Mouse (Mus musculus) adrenal gland, postnatal 25 days (tissue): ENCODE measurements around the gene Zfp989. TPM values are rescaled to one million over a fixed set of nuclear protein-coding genes. Genes with fewer than 3 reads are reported as not detected.
"Not testable (repeated sequence)": the region's sequence is repeated elsewhere in the genome, so short reads cannot be mapped to it uniquely, and the experiment has no call there.

Experiments used
- DNase-seq: peaks from one replicate; pipeline ENCODE4 v3.0.0; 2021; ENCODE audit warnings: mixed read lengths
- long read RNA-seq: library from polyadenylated mRNA; stranded (forward); transcript quantifications from one replicate; pipeline ENCODE4 v2.0.0, GENCODE M21; 2021
- total RNA-seq: library from RNA; stranded (reverse); gene quantifications from 2 replicates; pipeline ENCODE4 v1.2.3, GENCODE M21; 2021

The Zfp989 gene
- total RNA-seq, result 0.58 TPM in 1 of 2 replicates, not detected in the other
- long read RNA-seq, result 0 reads

DNA sequence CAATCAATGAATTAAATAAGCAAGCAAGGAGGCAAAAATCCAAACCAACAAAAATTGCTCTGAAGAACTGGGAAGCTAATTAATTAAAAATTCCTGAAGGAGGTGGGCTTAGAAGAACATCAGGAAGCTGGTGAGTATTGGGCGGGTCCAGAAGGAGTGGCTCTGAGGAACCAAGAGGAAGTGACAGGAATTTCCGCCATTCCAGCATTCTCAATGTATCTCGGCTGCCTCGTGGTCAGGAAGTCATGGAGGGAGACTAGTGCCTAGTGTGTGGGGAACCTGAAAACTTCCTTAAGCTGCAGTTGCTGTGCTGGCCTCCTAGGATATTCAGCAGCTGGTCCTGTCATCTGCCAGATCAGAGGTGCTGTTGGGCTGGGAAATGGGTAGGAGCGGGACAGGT lies at the start of gene Zfp989:
Gene Zfp989, plus strand, starts transcription at position 220 of the 400 bp plus-strand sequence.
- not testable (repeated sequence) for DNase-seq

DNA sequence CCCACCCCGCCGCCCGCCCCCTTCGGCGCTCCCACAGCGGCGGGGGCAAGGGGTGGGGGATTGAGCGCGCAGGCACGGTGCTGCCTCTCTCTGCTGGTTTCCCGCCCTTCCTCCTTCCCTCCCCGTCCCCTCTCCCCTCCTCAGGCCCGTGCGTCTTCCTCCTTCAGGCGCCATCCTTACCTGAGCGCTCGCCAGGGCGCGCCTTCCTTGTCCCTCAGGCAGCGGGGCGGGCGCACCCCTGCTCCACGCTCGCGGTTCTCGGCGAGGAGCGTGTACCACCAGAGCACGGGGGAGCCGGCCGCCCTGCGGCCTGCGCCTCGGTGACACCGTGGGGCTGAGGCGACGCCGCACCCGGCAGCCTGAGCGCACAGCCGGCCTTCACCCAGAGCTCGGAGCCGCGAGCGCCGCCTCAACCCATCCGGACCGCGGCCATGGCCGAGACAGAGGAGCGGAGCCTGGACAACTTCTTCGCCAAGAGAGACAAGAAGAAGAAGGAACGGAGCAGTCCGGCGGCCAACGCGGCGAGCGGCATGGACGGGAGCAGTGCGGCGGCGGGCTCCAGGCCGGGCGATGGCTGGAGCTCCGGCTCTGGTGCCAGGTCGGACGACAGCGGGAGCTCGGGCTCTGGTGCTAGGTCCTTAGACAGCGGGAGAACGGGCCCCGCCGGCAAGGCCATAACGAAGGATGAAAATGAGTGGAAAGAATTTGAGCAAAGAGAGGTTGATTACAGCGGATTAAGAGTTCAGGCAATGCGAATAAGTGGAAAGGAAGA lies 39.3 kb upstream of the Zfp989 start:
- DNase-seq, result no peak

DNA sequence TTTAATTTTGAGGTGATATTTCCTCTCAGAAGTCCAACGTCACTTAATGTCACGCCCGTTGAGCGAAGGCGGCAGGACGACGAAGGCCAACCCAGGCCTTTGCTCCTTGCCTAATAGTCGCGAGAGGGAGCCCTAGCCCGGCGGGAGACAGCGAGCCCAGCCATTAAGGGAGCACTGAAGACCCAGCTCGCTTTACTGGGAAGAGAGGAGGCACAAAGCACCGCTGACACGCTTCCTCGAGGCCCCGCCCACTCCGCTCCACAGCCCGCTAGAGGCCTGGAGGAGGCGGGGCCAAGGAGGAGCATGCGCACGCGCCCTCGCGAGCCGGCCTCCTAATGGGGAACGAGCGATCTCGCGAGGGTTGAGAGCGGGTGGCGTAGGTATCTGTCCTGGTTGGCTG lies 30.1 kb upstream of the Zfp989 start:
- DNase-seq, result not testable (repeated sequence)

DNA sequence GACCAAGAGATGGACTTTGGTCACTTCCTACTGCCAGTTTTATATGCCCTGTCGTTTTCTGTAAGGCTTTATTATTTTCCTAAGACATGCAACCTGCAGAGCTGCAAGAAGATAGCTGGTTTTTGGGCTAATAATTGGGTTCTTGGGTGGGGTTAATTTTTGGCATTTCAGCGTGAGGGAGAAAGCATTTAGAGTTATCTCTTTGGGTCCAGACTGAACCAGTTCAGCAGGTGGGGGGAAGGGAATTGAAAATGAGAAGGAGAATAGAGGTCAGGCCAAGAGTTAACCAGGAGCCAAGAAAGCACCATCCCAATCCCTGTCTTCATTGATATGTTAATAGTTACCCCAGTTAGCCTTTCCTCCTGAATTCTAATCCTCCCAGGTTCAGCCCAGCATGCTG lies 4.8 kb downstream of the Zfp989 start:
- DNase-seq, result not testable (repeated sequence)

DNA sequence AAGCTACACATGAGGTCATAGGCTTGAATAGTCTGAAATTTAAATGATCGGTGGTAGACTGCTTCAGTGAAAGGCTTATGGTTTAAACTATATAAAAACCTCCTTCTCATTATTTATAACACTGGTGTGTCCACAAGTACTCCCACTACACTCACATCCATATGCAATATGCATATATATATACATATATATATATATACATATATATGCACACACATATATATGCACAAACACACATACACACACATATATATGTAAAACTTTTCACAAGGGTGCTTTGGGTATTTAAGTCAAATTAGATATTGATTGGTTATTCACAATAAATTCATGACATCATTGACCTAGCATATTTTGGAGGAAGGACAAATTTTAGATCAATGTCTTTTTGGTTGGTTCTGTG lies 46.6 kb downstream of the Zfp989 start:
- not testable (repeated sequence) for DNase-seq

DNA sequence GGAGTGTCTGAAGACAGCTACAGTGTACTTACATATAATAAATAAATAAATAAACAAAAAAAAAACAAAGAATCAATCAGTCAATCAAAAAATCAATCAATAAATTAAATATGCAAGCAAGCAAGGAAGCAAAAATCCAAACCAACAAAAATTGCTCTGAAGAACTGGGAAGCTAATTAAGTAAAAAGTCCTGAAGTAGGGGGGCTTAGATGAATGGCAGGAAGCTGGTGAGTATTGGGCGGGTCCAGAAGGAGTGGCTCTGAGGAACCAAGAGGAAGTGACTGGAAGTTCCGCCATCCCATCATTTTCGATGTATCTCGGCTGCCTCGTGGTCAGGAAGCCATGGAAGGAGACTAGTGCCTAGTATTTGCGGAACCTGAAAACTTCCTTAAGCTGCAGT lies 49.8 kb downstream of the Zfp989 start, which contains the start of gene Rex2:
Gene Rex2, plus strand, starts transcription at position 301 of the 400 bp plus-strand sequence.
- DNase-seq, result not testable (repeated sequence)

DNA sequence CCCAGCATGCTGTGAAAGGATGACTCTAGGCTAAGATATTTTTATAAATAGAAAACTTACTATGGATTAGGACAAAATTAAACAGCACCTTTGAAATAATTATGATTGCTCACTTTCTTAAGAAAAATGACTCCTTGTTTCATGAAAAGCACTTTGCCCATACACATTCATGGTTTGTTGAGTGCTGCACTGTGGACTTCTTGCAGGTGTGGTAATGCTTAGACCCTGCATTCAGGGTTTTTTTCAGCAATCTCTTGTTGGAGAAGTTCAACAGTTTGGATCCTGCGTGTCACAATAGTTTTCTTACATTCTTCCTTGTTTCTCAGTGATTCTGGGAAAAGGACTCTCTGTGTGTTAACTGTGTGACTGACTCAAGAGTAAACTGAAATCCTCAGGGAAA lies 54.6 kb downstream of the Zfp989 start:
- not testable (repeated sequence) for DNase-seq

DNA sequence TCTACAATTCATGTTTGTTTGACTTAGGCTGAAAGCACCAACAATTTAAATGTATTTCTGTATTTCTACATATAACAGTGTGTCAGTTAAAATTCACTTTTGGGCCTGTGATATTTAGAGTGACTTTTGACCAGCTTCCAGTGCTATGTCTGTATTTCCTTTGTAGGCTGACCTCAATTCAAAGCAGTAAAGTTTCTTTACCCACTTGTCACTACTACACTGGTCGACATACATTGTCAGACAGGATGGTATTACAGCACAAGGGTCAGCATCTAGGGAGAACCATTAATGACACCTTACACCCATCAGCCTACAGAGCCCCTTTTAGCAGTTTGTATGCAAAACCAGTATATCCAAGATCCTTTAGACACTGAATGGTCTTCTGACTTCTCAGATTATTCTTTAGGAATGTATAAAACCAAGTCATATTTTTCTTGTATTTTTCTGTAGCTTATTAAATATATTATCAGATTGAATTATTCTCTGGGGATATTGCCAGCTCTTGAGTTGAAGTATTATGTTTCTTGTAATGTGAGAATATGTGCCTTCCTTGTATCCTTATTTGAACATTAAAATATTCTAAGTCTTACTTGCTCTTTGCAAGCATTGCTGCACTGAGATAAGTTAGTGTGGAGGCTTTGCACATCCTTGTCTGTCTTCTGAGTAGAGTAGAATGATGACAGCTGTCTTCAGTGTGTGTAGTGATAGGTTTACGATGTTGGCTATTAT lies 59.7 kb downstream of the Zfp989 start:
- DNase-seq, result not testable (repeated sequence)

Other genes starting within 250 kb of the Zfp989 start
- gene Gm21411, start 62.4 kb upstream of the Zfp989 start, total RNA-seq, result not detected in 2 replicates
- gene Rex2, start 49.9 kb downstream of the Zfp989 start, total RNA-seq, result 0.97 and 1.00 TPM in 2 replicates
- 6.9 and 13.3 TPM in 2 replicates for gene Zfp991, start 160.1 kb downstream of the Zfp989 start, total RNA-seq